Mouse (Mus musculus) liver, adult 2 months (tissue): Measurements from ENCODE around the gene Cryz.

ENCODE experiments used
- CTCF ChIP-seq: fragments of 200-500 bp; IDR thresholded peaks from 2 replicates; pipeline ENCODE4 v1.5.1; 2011; ENCODE audit warnings: low read depth, low read length, control low read depth
- POLR2A ChIP-seq: fragments of 200-500 bp; IDR thresholded peaks from 2 replicates; pipeline ENCODE4 v1.6.1; 2011; ENCODE audit warnings: low read length, control low read depth; ENCODE audit not compliant: insufficient read depth; ENCODE audit errors: extremely low read depth

GRCm38 (mm10) chr3:154570786-154571185, 25.7 kb upstream of the Cryz start:
- no peak for TF ChIP-seq CTCF
- TF ChIP-seq POLR2A = no peak
